In genomic region chr11:118326991-118327971, GRCm38 (mm10) we compare ENCODE assay signal across 9 mouse cellular contexts. TPM values are rescaled to one million over a fixed set of nuclear protein-coding genes. Genes with fewer than 3 reads are reported as not detected.
A peak's percentile ranks its signal among the peaks of the same experiment; 100 is the strongest.
DNase-seq lines count a peak whose midpoint lies in the region; ATAC-seq and TF ChIP-seq lines count a peak whose summit lies in the region.
"Had no signal": no experiment of that assay in that cellular context is flagged by ENCODE, and none has a peak within 500 bp of the region (broad histone marks: within the 10 kb centered on the region; RNA-seq: fewer than 3 reads in every experiment).

No protein-coding gene starts in this region.

- peak overlapping the region; percentile 37; the same call in 1 of the 2 replicates for H3K27ac ChIP-seq in neural tube, embryonic 12.5 days
- no peak overlapping the region for H3K27ac ChIP-seq in intestine, postnatal 0 days (ENCODE audit: low read depth, low read length)
- H3K27ac ChIP-seq: macrophage had no signal

- H3K4me2 ChIP-seq in neural tube, embryonic 12.5 days (replicated peaks), result no peak overlapping the region
- no peak overlapping the region for H3K4me2 ChIP-seq in intestine, postnatal 0 days (replicated peaks; ENCODE audit: low read depth)

- H3K27me3 ChIP-seq in neural tube, embryonic 12.5 days (replicated peaks), result no peaks in the 10 kb centered on the region
- H3K27me3 ChIP-seq in intestine, postnatal 0 days (replicated peaks; ENCODE audit: control insufficient read depth, insufficient read depth, low read length), result no peaks in the 10 kb centered on the region

- H3K9me3 ChIP-seq in neural tube, embryonic 12.5 days, result no peaks in the 10 kb centered on the region
- no peaks in the 10 kb centered on the region for H3K9me3 ChIP-seq in intestine, postnatal 0 days (ENCODE audit: control insufficient read depth)

- ATAC-seq in neural tube, embryonic 12.5 days (ENCODE audit: low FRiP score, low read depth), result peak; percentile 53; the same call in 1 of the 2 replicates
- peak; percentile 46 for ATAC-seq in intestine, postnatal 0 days

- H3K9ac ChIP-seq in neural tube, embryonic 12.5 days, result 0 out of 2 replicates have a peak overlapping the region, but pooled peaks have one; percentile 17
- H3K9ac ChIP-seq in intestine, postnatal 0 days (ENCODE audit: low read depth, low read length), result no peak overlapping the region

- H3K4me3 ChIP-seq in neural tube, embryonic 12.5 days, result no peak overlapping the region
- no peak overlapping the region for H3K4me3 ChIP-seq in intestine, postnatal 0 days (ENCODE audit: low read depth, low read length)

- whole genome bisulfite sequencing in neural tube, embryonic 12.5 days, result 82% methylated on average over 24 of the region's 24 CpGs
- 73% methylated on average over 24 of the region's 24 CpGs for WGBS in intestine, postnatal 0 days

- no peak for TF ChIP-seq CTCF in intestine, postnatal 0 days (IDR thresholded peaks at IDR 0.05; ENCODE audit: low read depth)

- no peak for DNase-seq in neural tube, embryonic 10.5 days (ENCODE audit: extremely low spot score, low spot score)
- peak; percentile 35 for DNase-seq in embryo, embryonic 9.5 days (ENCODE audit: extremely low spot score)
- DNase-seq in gastrocnemius, postnatal 4 days (ENCODE audit: low spot score in 2 of 2), result peak; percentile 41 to 79
- DNase-seq in left cerebral cortex, postnatal 4 days, result peak; percentile 96
- peak; percentile 84 for DNase-seq in ovary, adult 18-20 months (ENCODE audit: low spot score)
- DNase-seq in spleen, postnatal 10 days (ENCODE audit: low spot score in 2 of 2), result no peak

- H3K4me1 ChIP-seq in neural tube, embryonic 12.5 days, result peaks cover 16% of the 10 kb centered on the region
- H3K4me1 ChIP-seq in intestine, postnatal 0 days (replicated peaks; ENCODE audit: control insufficient read depth, insufficient read depth, low read length), result no peaks in the 10 kb centered on the region

- intact Hi-C loops in left cerebral cortex, postnatal 4 days (cut with DNase I), result no loop called here

- peaks cover 7% of the 10 kb centered on the region; the same call in 1 of the 2 replicates for H3K36me3 ChIP-seq in neural tube, embryonic 12.5 days
- no peaks in the 10 kb centered on the region for H3K36me3 ChIP-seq in intestine, postnatal 0 days (ENCODE audit: control insufficient read depth, insufficient read depth)

RNA-seq across cellular contexts. Expression of gene Cep295nl, which starts 15.0 kb away (rescaled TPM):
- 0.28 and 0.43 TPM in 2 replicates for polyA plus RNA-seq in neural tube, embryonic 12.5 days (2016; fragmentation: Nextera tagmentation; extraction: Ambion mirVana)
- total RNA-seq in gastrocnemius, postnatal 4 days (2021), result 1 to 10 TPM; 3.2 to 4.3 TPM
- 0.12 TPM in 2 replicates for polyA plus RNA-seq in intestine, postnatal 0 days (2015; fragmentation: Nextera tagmentation; extraction: Ambion mirVana)
- total RNA-seq in left cerebral cortex, postnatal 4 days (2021), result 1 to 10 TPM; 2.8 to 3.9 TPM

RNA-seq across cellular contexts. Expression of gene Timp2, which starts 28.3 kb away (rescaled TPM):
- 47.1 and 50.0 TPM in 2 replicates for polyA plus RNA-seq in neural tube, embryonic 12.5 days (2016; fragmentation: Nextera tagmentation; extraction: Ambion mirVana)
- 100 to 1,000 TPM; 211 to 244 TPM for total RNA-seq in gastrocnemius, postnatal 4 days (2021)
- 38.9 TPM in 2 replicates for polyA plus RNA-seq in intestine, postnatal 0 days (2015; fragmentation: Nextera tagmentation; extraction: Ambion mirVana)
- 100 to 1,000 TPM; 273 to 295 TPM for total RNA-seq in left cerebral cortex, postnatal 4 days (2021)

RNA-seq across cellular contexts. Expression of gene Usp36, which starts 37.2 kb away (rescaled TPM):
- polyA plus RNA-seq in neural tube, embryonic 12.5 days (2016; fragmentation: Nextera tagmentation; extraction: Ambion mirVana), result 17.5 and 19.1 TPM in 2 replicates
- total RNA-seq in gastrocnemius, postnatal 4 days (2021), result 10 to 100 TPM; 14.8 to 16.6 TPM
- polyA plus RNA-seq in intestine, postnatal 0 days (2015; fragmentation: Nextera tagmentation; extraction: Ambion mirVana), result 6.0 and 6.1 TPM in 2 replicates
- 10 to 100 TPM; 27.3 to 30.2 TPM for total RNA-seq in left cerebral cortex, postnatal 4 days (2021)

Comparison
In these comparisons a context has a peak if more than half of its experiments do, and no peak if none do; other contexts are left out.
1. DNase-seq: peak in embryo, embryonic 9.5 days (single experiment), gastrocnemius, postnatal 4 days (2 of 2), left cerebral cortex, postnatal 4 days (single experiment) and ovary, adult 18-20 months (single experiment); none in neural tube, embryonic 10.5 days (single experiment) and spleen, postnatal 10 days (0 of 2).